Mouse (Mus musculus) limb, embryonic 11.5 days (tissue): ENCODE data around the gene Slc6a4. TPM values are rescaled to one million over a fixed set of nuclear protein-coding genes. Genes with fewer than 3 reads are reported as not detected.

Experiments used
- ATAC-seq: fragments of 200-750 bp; cut with Nextera tagmentation; 2 replicates; pipeline ENCODE4 v1.8.0; 2017; ENCODE audit warnings: low read depth; ENCODE audit not compliant: insufficient number of reproducible peaks, low FRiP score, low TSS enrichment
- DNase-seq: peaks from one replicate; pipeline ENCODE4 v3.0.0-alpha.2; 2015; ENCODE audit warnings: low spot score
- H3K27ac ChIP-seq: fragments of 300-500 bp; sonication (generic); replicated peaks from 2 replicates; pipeline ENCODE4 v1.5.1; 2014; ENCODE audit warnings: low read depth, mild to moderate bottlenecking, low read length
- H3K27me3 ChIP-seq: fragments of 300-500 bp; sonication (generic); 2 replicates; pipeline ENCODE4 v1.6.1; 2014; ENCODE audit warnings: mild to moderate bottlenecking, low read length, mixed read lengths; ENCODE audit not compliant: control insufficient read depth, insufficient read depth
- H3K36me3 ChIP-seq: fragments of 300-500 bp; sonication (generic); 2 replicates; pipeline ENCODE4 v1.6.1; 2014; ENCODE audit warnings: mild to moderate bottlenecking, low read length, moderate library complexity, mixed read lengths; ENCODE audit not compliant: control insufficient read depth, insufficient read depth
- H3K4me1 ChIP-seq: fragments of 300-500 bp; sonication (generic); 2 replicates; pipeline ENCODE4 v1.6.1; 2014; ENCODE audit warnings: low read length, mixed read lengths; ENCODE audit not compliant: control insufficient read depth, insufficient read depth
- H3K4me2 ChIP-seq: fragments of 300-500 bp; sonication (generic); 2 replicates; pipeline ENCODE4 v1.6.1; 2014; ENCODE audit warnings: low read depth, mild to moderate bottlenecking, moderate library complexity; ENCODE audit not compliant: severe bottlenecking
- H3K4me3 ChIP-seq: fragments of 300-500 bp; sonication (generic); 2 replicates; pipeline ENCODE4 v1.5.1; 2014; ENCODE audit warnings: low read depth, low read length
- H3K9ac ChIP-seq: fragments of 300-500 bp; sonication (generic); 2 replicates; pipeline ENCODE4 v1.6.1; 2014; ENCODE audit warnings: mild to moderate bottlenecking, low read length
- H3K9me3 ChIP-seq: fragments of 300-500 bp; sonication (generic); 2 replicates; pipeline ENCODE4 v1.6.1; 2016; ENCODE audit warnings: low read length; ENCODE audit not compliant: control insufficient read depth
- whole genome bisulfite sequencing: fragments of 180-500 bp; shearing (Covaris S2); extraction: QIAGEN DNeasy Blood & Tissue Kit; methylation state at CpG from one replicate; pipeline ENCODE4 v1.1.7; 2014; 5-methylcytosine and 5-hydroxymethylcytosine counted together
- polyA plus RNA-seq: library from polyadenylated mRNA; unstranded; fragments of >200 nt; fragmentation: Nextera tagmentation; extraction: Ambion mirVana; gene quantifications from 2 replicates; pipeline ENCODE4 v1.2.1, GENCODE M21; 2014

The Slc6a4 gene
- polyA plus RNA-seq, 1 experiment from 2014 or later, result 0.53 TPM

DNA sequence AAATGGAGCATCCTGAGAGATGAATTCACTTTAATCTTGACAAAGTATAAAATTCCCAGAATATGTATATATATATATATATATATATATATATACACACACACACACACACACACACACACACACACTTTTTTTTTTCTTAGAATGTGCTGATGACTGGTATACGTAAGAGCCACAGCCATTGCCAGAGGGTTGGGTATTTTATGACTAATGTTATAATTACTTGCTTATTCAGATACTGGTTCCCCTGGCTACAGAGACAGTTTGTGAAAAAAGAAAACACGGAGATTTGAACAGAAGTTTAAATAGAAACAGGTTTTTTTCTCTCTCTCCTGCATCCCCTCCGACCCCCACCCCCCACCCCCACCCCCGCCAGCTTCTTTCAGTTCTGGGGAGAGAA is 7.5 kb downstream of the Slc6a4 start:
- no peak overlapping the region for H3K4me3 ChIP-seq
- ATAC-seq (no peak), DNase-seq (no peak)
- peaks cover 5% of the 10 kb centered on the region; the same call in 1 of the 2 replicates for H3K4me1 ChIP-seq
- H3K9ac ChIP-seq, result no peak overlapping the region
- WGBS, result 60% methylated on average over 4 of the region's 4 CpGs
- H3K27ac ChIP-seq, result no peak overlapping the region
- no peak overlapping the region for H3K4me2 ChIP-seq
- no peaks in the 10 kb centered on the region for H3K36me3 ChIP-seq
- no peaks in the 10 kb centered on the region for H3K9me3 ChIP-seq
- no peaks in the 10 kb centered on the region for H3K27me3 ChIP-seq

DNA sequence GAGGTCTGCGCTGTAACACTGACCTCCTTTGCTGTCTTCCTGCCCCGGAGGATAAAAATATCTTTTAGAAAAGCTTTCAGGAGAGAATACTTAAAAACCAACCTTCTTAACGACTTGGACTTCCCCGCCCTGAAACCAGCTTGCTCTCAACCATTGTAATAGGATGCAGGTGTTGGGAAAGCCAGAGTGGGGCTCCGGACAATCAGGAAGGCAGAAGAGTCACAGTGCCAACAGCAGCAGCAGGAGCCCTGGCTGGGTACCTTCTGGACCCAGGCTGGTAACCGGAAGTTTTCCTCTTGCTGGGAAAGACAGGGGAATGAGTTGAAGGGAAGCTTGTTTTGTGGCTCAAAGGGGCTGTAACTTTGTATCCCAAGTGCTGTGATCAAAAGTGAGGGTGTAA is 8.2 kb downstream of the Slc6a4 start:
- Histone ChIP-seq H3K36me3 (no peaks in the 10 kb centered on the region), H3K4me1 (peaks cover 5% of the 10 kb centered on the region; the same call in 1 of the 2 replicates), H3K27ac (no peak overlapping the region), H3K4me2 (no peak overlapping the region), H3K27me3 (no peaks in the 10 kb centered on the region), H3K9me3 (no peaks in the 10 kb centered on the region), H3K9ac (no peak overlapping the region), H3K4me3 (no peak overlapping the region)
- 27% methylated on average over 6 of the region's 6 CpGs for WGBS
- no peak for ATAC-seq
- DNase-seq, result no peak

DNA sequence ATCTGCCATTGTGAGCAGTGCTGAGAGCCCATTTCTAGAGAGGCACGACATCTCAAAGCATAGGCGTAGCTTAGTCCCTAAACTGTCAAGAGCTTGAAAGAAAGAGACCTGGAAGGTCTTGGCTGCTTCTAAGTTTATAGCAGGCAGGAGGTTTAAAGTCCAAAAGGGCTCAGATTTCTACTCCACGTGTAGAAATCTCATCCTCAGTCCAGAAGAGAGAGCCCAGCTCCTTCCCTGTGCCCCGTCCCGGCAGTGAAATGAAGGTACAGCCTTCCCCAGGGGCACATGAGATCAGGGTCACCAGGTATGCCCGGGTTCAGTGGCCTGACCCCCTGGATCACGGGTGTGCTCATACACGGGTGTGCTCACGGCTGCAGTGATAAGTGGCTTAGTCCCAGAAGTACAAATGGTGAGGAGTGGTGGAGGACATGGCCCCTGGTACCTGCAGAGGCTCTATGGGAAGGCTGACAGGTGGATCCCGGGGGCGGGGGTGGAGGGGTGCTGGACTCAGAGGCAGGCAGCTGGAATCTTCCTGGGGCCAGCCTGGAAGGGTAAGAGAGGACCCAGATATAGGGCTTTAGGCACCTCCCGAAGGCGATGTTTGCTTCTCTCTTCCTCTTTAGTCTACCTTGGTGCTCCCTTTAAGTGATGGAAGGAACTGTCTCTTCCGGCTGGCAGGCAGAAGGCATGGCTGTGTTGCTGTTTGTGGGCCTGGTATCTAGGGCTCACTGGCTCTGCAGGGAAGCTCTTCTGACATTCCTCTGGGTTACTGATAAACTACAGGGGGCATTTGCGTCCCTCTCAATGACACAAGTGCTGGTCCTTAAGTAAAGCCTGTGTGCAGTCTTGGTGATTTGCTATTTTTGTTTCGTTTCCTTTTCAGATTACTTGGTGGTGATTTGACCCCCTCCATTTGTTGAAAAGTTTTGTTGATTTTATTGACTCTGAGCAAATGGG is 10.9 kb downstream of the Slc6a4 start:
- no peak overlapping the region for H3K9ac ChIP-seq
- no peak for ATAC-seq
- H3K4me2 ChIP-seq, result no peak overlapping the region
- no peak for DNase-seq
- H3K36me3 ChIP-seq, result no peaks in the 10 kb centered on the region
- no peak overlapping the region for H3K27ac ChIP-seq
- WGBS, result 77% methylated on average over 16 of the region's 16 CpGs
- peaks cover 5% of the 10 kb centered on the region; the same call in 1 of the 2 replicates for H3K4me1 ChIP-seq
- no peaks in the 10 kb centered on the region for H3K27me3 ChIP-seq
- no peaks in the 10 kb centered on the region for H3K9me3 ChIP-seq
- no peak overlapping the region for H3K4me3 ChIP-seq

GRCm38 (mm10) chr11:77010762-77011475 is 12.5 kb downstream of the Slc6a4 start:
- H3K4me1 ChIP-seq, result peaks cover 5% of the 10 kb centered on the region; the same call in 1 of the 2 replicates
- no peak overlapping the region for H3K9ac ChIP-seq
- H3K27ac ChIP-seq, result no peak overlapping the region
- ATAC-seq (no peak), DNase-seq (no peak)
- no peak overlapping the region for H3K4me3 ChIP-seq
- H3K4me2 ChIP-seq, result no peak overlapping the region
- no peaks in the 10 kb centered on the region for H3K27me3 ChIP-seq
- H3K9me3 ChIP-seq, result no peaks in the 10 kb centered on the region
- no peaks in the 10 kb centered on the region for H3K36me3 ChIP-seq
- 75% methylated on average over 10 of the region's 10 CpGs for WGBS

DNA sequence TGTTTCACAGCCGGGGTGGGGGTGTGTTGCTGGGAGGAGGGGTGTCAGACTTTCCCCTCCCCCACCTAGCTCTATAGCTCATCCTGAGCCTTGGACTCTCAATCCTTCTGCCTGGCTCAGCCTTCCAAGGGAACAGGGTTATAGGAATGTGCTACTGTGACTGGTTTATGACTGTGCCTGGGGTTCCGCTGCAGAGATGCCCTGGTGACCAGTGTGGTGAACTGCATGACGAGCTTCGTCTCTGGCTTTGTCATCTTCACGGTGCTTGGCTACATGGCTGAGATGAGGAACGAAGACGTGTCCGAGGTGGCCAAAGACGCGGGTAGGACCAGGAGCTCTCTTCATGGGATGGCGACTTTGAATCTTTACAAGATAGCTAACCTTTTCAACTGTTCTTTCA is 19.6 kb downstream of the Slc6a4 start:
- H3K9me3 ChIP-seq, result no peaks in the 10 kb centered on the region
- H3K4me2 ChIP-seq, result no peak overlapping the region
- H3K27me3 ChIP-seq, result no peaks in the 10 kb centered on the region
- H3K9ac ChIP-seq, result no peak overlapping the region
- no peaks in the 10 kb centered on the region for H3K36me3 ChIP-seq
- no peak for ATAC-seq
- no peak for DNase-seq
- WGBS, result 83% methylated on average over 11 of the region's 11 CpGs
- H3K27ac ChIP-seq, result no peak overlapping the region
- no peak overlapping the region for H3K4me3 ChIP-seq
- no peaks in the 10 kb centered on the region for H3K4me1 ChIP-seq

GRCm38 (mm10) chr11:77019539-77019938 is 21.1 kb downstream of the Slc6a4 start:
- Histone ChIP-seq H3K4me3 (no peak overlapping the region), H3K27ac (no peak overlapping the region), H3K27me3 (no peaks in the 10 kb centered on the region), H3K4me1 (no peaks in the 10 kb centered on the region), H3K9me3 (no peaks in the 10 kb centered on the region), H3K4me2 (no peak overlapping the region), H3K36me3 (no peaks in the 10 kb centered on the region), H3K9ac (no peak overlapping the region)
- ATAC-seq, result no peak
- WGBS, result 80% methylated on average over 8 of the region's 8 CpGs
- DNase-seq, result no peak

- H3K4me2 ChIP-seq, result no peak overlapping the region
- no peak for ATAC-seq
- no peak overlapping the region for H3K9ac ChIP-seq
- H3K36me3 ChIP-seq, result no peaks in the 10 kb centered on the region
- WGBS, result 83% methylated on average over 9 of the region's 9 CpGs
- no peak overlapping the region for H3K4me3 ChIP-seq
- no peaks in the 10 kb centered on the region for H3K9me3 ChIP-seq
- H3K27me3 ChIP-seq, result no peaks in the 10 kb centered on the region
- H3K4me1 ChIP-seq, result no peaks in the 10 kb centered on the region
- no peak overlapping the region for H3K27ac ChIP-seq
- no peak for DNase-seq
These were observed 23.5 kb downstream of the Slc6a4 start for GRCm38 (mm10) chr11:77021749-77022396.

DNA sequence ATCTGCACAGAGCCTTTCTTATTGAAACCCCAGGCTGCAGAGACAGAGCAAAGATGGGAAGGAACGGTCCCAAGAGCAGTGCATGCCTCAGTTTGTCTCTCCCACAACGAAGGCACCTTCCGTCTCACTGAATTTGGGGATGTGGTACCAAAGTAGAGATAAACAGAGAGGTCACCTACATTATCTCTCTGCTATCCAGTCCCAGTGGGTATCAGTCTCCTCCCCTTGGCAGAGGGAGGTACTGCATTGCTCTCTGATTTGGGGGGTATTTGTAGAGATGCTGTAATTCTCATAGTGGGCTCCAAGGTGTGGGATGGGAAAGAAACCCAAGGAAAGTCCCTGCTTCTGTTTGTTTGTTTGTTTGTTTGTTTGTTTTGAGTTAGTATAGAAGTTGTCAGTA is 28.2 kb downstream of the Slc6a4 start:
- no peak overlapping the region for H3K27ac ChIP-seq
- DNase-seq, result no peak
- H3K4me2 ChIP-seq, result no peak overlapping the region
- H3K4me3 ChIP-seq, result no peak overlapping the region
- H3K9ac ChIP-seq, result no peak overlapping the region
- H3K9me3 ChIP-seq, result no peaks in the 10 kb centered on the region
- 72% methylated on average over 3 of the region's 3 CpGs for WGBS
- no peak for ATAC-seq
- no peaks in the 10 kb centered on the region for H3K27me3 ChIP-seq
- no peaks in the 10 kb centered on the region for H3K4me1 ChIP-seq
- H3K36me3 ChIP-seq, result no peaks in the 10 kb centered on the region
